Mouse (Mus musculus) spleen, postnatal 4 days (tissue): ENCODE data around the gene Tmem14a.
"Not testable (repeated sequence)": the region's sequence is repeated elsewhere in the genome, so short reads cannot be mapped to it uniquely, and the experiment has no call there.

Experiments
- DNase-seq, 2 experiments: peaks; one replicate each; pipeline ENCODE4 v3.0.0; 2022; ENCODE audit warnings: low spot score in 2 of 2

Tmem14a gene

DNA sequence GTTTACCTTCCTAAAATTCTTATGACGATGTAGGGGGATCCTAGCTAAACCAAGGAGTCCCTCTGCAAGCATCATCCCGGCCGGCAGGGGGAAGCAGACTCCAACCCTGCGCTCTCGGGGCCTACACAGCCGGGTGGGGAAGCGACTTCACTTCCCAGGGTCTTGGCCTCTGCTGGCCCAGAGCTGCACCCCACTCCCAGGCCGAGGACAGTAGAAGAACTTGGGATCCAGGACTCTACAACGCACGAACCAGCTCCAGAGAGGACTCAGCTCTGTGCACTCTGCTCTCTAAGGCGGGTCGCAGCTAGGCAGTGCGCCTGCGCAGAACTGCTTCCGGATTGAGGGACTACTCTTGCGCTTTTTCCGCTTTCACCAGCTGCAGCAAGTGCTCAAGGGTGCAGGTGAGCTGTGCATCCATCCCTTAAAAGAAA is at the start of gene Tmem14a:
Gene Tmem14a, plus strand, starts transcription at position 87 of the 431 bp plus-strand sequence.
- peak; percentile 81 to 93 for DNase-seq

GRCm38 (mm10) chr1:21185196-21185595 is 33.2 kb upstream of the Tmem14a start:
- no peak for DNase-seq

DNA sequence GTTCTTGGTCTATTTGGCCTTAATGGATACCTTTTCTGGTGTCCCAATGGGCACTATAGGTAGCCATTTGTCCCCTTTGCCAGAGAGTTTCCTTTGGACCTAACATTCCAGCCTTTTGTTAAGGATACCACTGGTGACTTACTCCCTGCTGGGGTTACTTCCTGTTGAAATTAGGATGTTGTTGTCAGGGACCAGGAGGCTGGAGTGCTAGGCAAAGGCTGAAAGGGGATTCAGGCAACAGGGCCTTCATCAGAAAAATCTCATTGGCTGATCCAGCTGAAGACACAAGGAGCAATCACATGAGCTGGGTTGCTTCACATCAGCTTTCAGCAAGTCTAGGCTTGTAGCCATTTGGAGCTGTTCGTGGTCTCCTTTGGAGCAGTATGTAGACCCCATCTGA is 12.1 kb upstream of the Tmem14a start:
- no peak for DNase-seq

GRCm38 (mm10) chr1:21213537-21213936 is 4.8 kb upstream of the Tmem14a start:
- DNase-seq: not testable (repeated sequence)

- not testable (repeated sequence) for DNase-seq
Measured at GRCm38 (mm10) chr1:21213991-21214692, 4.2 kb upstream of the Tmem14a start.

DNA sequence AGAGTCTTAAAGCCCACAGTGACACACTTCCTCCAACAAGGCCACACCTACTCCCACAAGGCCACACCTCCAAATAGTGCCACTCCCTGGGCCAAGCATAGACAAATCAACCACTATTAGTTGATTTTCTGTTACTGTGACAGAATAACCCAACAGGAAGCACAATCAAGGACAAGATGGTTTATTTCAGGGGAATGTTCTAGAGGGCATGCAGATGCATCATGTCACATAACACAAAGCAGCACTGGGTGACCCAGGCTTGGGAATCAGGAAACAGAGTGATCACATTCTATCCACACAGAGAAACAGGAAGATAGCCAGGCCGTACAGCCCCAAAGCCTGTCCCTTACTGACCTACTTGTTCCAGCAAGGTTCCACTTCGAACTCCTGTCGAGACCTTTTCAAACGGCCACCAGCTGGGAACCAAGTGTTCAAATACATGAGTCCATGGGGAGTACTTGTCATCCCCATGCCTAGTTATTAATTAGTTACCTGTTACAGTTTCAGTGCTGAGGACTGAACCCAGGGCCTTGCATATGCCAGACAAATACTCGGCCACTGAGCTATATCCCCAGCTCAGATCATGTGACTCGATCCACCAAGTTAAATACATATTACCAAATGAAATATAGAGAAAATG is 9.5 kb downstream of the Tmem14a start:
- no peak for DNase-seq

DNA sequence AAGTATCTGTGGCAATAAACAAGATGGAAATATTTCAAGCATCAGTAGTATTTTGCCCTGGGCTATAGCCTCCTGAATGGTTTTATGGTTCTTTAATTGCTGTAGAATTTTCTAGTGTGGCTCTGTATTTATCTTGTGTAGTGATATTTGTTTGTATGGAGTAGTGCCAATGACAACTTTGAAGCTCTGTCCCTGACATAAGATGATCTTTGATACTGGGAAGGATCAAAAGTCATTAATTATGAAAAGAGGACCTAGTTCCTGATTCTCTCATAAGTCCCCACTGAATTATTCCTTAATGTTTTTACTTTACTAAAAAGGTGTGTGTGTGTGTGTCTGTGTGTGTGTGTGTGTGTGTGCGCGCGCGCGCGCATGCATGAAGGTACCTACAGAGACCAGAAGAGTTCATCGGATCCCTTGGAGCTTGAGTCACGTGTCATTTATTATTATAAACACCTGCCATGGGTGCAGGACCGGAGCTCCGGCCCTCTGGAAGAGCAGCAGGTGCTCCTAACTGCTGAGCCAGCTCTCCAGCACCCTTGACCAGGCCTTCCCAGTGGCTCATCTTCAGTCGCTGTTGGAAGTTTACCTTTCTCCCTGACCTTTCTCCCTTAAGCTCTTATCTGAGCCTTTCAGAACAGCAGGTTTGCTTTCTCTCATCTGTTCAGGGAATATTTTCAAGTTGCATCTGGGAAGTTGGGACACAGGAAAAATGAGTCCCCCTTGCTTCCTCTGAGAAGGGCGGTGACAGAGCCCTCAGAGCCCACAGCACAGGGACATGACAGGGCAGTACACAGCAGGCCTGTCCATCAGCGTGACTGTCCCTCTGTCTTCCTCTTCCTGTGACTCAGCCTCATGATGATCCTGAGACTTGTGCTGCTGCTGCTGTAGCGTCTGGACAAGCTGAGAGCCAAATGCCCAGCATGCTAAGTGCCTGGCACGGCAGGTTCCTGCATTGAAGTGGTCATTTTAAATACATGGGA is 10.7 kb downstream of the Tmem14a start:
- not testable (repeated sequence) for DNase-seq

DNA sequence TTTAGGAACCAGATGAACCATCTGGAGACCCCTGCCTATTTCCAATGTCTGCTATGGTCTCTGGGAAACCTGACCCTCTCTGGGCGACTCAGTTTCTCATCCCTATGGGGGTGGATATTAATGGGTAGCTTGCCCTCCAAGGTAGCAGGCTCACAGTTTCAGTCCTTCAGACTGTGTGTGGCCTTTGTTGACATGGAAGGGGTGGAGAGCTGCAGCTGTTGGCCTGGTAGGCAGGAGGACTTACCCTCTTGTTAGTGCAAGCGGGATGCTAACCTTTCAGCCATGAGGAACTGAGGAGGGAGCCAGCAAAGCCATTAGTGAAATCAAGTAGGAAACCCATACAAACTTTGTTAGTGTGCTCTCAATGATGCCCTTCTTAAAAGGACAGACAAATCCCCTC is 12.0 kb downstream of the Tmem14a start:
- DNase-seq: no peak

- DNase-seq: no peak
Measured at GRCm38 (mm10) chr1:21231744-21232464, 13.5 kb downstream of the Tmem14a start.

DNA sequence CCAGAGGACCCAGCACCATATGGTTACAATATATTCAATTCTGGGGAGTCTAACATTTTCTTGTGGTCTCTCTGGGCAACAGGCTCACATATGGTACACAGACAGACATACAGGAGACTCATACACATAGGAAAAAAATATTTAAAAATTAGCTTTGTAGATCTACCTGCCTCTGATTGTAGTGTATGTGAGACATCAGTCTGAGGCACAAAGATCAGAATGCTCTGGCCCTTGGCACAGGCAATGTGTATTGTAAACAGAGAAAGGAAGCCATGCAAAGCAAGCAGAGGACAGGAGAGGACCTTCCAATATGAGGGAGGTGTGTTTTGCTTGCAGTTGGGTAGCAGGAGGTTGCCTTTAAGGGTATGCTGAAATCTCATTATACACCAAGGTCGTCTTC is 14.1 kb downstream of the Tmem14a start:
- no peak for DNase-seq

GRCm38 (mm10) chr1:21235359-21235758 is 17.0 kb downstream of the Tmem14a start:
- DNase-seq: no peak

- no peak for DNase-seq
Measured at GRCm38 (mm10) chr1:21239911-21240898, 21.8 kb downstream of the Tmem14a start, which contains the start of gene Gsta3. Gene Gsta3, plus strand, starts transcription at chr1:21240589.

DNA sequence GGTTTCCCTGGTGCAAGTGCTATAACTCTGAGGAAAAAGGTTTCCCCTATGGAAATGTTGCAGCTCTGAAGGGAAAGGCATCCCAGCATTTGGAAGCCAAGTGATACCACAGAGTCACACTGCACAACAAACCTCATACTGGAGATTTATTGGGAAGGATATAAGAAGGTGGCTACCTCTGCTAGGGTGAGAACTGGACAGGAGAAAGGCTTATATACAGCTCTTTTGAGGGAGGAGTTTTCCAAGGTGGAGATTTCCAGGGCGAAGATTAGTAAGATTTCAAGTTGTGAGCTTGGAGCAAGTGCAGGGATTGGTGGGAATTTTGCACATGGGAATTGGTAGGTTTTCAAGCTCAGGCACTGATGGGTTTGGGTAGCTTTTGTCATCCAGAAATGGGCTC is 22.7 kb downstream of the Tmem14a start:
- DNase-seq: no peak

- no peak for DNase-seq
Measured at GRCm38 (mm10) chr1:21244290-21244960, 26.1 kb downstream of the Tmem14a start.

GRCm38 (mm10) chr1:21246136-21246535 is 27.8 kb downstream of the Tmem14a start:
- no peak for DNase-seq

DNA sequence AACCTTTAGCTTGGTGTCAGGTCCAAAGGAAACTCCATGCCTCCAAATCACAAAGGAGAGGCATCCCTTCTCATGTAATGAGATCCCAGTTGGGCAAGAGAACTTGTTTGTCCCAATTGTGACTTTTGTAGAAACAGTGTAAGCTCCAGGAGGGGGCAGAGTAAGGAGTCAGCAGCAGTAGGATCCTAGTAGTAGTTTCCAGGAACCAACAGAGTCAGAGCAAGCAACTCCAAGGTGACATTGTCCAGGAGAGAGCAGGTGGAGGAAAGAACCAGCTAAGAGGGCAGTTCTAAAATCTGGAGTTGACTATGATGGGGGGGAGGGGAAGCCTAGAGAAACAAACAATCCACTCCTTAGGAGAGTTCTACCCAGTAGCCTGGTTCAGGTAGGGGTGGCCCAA is 29.5 kb downstream of the Tmem14a start:
- DNase-seq: no peak

DNA sequence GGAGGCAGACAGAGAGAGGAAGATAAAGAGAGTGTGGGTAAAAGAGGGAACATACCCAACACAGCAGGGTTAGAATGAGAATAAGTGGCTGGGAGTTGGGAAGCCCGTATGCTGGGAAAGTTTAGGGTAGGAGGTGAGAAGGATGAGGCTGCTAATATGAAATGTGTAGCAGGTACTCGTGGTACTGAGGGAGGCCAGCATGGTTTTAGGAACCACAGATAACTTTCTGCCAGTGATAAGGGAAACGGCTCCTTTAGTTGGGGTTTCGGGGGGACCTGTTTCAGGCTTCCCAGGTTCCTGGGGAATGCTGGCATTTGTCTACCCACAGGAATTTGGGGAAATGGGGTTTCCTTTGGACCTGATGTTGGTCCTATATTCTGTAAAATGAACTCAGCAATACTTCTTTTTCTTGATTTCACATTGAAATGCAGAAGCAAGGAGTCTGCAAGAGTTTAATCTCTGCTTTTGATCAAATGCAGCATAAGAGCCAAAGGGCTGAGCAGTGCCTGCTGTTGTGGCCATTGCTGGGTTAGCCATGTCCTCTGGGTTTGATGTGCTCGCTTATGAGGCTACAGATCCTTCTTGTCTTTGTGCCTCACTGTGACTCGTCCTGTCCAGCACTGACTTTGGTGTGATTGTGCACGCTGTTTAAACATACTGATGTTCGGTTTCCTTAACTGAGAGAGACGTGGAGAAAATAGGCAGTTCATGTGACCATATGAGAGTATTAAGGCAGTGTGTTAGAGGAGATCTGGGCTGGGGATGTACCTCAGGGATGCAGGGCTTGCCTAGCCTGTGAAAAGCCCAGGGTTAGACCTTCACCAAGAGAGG is 30.4 kb downstream of the Tmem14a start:
- no peak for DNase-seq

GRCm38 (mm10) chr1:21251661-21252060 is 33.3 kb downstream of the Tmem14a start:
- DNase-seq: no peak
